Mouse (Mus musculus) cerebellum, adult 11 months (tissue): ENCODE data around the gene Mtcl1.

ENCODE experiments used
- DNase-seq: peaks from one replicate; pipeline ENCODE4 v3.0.0; 2022

Gene Mtcl1

GRCm38 (mm10) chr17:66449460-66450341, at the start of gene Mtcl1:
TSS of gene Mtcl1 (minus strand) at chr17:66449750.
- DNase-seq: peak; percentile 91

- no peak for DNase-seq
Measured at GRCm38 (mm10) chr17:66498598-66498997, 49.0 kb upstream of the Mtcl1 start.

- DNase-seq: no peak
Measured at GRCm38 (mm10) chr17:66496589-66496988, 47.0 kb upstream of the Mtcl1 start.

GRCm38 (mm10) chr17:66490022-66490601, 40.6 kb upstream of the Mtcl1 start:
- peak; percentile 57 for DNase-seq

GRCm38 (mm10) chr17:66486576-66486975, 37.0 kb upstream of the Mtcl1 start:
- DNase-seq: no peak

GRCm38 (mm10) chr17:66485742-66486141, 36.2 kb upstream of the Mtcl1 start:
- DNase-seq: peak; percentile 81

GRCm38 (mm10) chr17:66484965-66485364, 35.4 kb upstream of the Mtcl1 start:
- DNase-seq: no peak

GRCm38 (mm10) chr17:66483651-66484454, 34.3 kb upstream of the Mtcl1 start:
- no peak for DNase-seq

GRCm38 (mm10) chr17:66481295-66481694, 31.7 kb upstream of the Mtcl1 start:
- DNase-seq: no peak

GRCm38 (mm10) chr17:66480491-66481278, 31.1 kb upstream of the Mtcl1 start:
- no peak for DNase-seq

GRCm38 (mm10) chr17:66479813-66480490, 30.4 kb upstream of the Mtcl1 start:
- no peak for DNase-seq

- no peak for DNase-seq
Measured at GRCm38 (mm10) chr17:66479311-66479710, 29.8 kb upstream of the Mtcl1 start.

- DNase-seq: no peak
Measured at GRCm38 (mm10) chr17:66473205-66473604, 23.7 kb upstream of the Mtcl1 start.

GRCm38 (mm10) chr17:66471775-66472174, 22.2 kb upstream of the Mtcl1 start:
- no peak for DNase-seq

GRCm38 (mm10) chr17:66471252-66471651, 21.7 kb upstream of the Mtcl1 start:
- no peak for DNase-seq

GRCm38 (mm10) chr17:66470020-66470419, 20.5 kb upstream of the Mtcl1 start:
- DNase-seq: no peak

GRCm38 (mm10) chr17:66457278-66457677, 7.7 kb upstream of the Mtcl1 start:
- no peak for DNase-seq

- DNase-seq: peak; percentile 90
Measured at GRCm38 (mm10) chr17:66451143-66451542, 1.6 kb upstream of the Mtcl1 start.

- DNase-seq: no peak
Measured at GRCm38 (mm10) chr17:66450526-66451070, 1.0 kb upstream of the Mtcl1 start.

GRCm38 (mm10) chr17:66448421-66449405, 837 bp downstream of the Mtcl1 start:
- peak; percentile 50 for DNase-seq
